Comparison of ENCODE assay signal across 8 mouse cellular contexts in the genomic region with DNA sequence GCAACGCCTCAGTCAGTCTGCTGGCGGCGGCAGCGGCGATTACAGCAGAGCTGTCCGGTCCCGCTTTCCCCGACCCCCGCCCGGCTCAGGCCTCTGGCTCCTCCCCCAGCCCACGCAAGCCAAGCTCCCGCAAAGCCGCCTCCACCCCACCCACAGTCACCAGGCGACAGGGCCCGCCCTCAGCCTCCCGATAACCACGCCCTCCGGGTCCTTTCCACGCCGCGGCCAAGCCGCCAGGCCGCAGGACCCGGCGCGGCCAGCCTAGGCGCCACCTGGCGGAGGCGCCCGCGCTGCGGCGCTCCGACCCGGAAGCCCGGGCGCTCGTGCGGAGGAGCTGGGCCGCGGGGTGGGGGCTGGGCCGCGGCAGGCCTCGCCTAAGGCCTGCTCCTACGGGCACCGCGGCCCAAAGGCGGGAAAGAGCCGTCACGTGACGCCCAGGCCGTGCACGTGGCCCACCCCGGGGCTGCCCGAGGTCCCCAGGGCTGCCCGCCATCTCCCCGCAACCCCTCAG. TPM values are rescaled to one million over a fixed set of nuclear protein-coding genes. Genes with fewer than 3 reads are reported as not detected.
DNase-seq lines count a peak whose midpoint lies in the region; ATAC-seq and TF ChIP-seq lines count a peak whose summit lies in the region.

No protein-coding gene starts in this region.

- H3K9me3 ChIP-seq in embryonic facial prominence, embryonic 12.5 days: peaks cover 18% of the 10 kb centered on the region
- H3K9me3 ChIP-seq in intestine, postnatal 0 days (ENCODE audit: control insufficient read depth): peaks cover 3% of the 10 kb centered on the region; the same call in 1 of the 2 replicates

- peak overlapping the region; percentile 53 for H3K4me2 ChIP-seq in embryonic facial prominence, embryonic 12.5 days (replicated peaks)
- H3K4me2 ChIP-seq in intestine, postnatal 0 days (replicated peaks; ENCODE audit: low read depth): peak overlapping the region; percentile 72

- ATAC-seq in embryonic facial prominence, embryonic 12.5 days (ENCODE audit: insufficient number of reproducible peaks, insufficient read depth, low FRiP score, low TSS enrichment): peak; percentile 89
- peak; percentile 96 for ATAC-seq in intestine, postnatal 0 days
- peak; percentile 96 for ATAC-seq in megakaryocyte-erythroid progenitor cell, adult 5-6 weeks (replicated peaks; ENCODE audit: low FRiP score, low TSS enrichment, poor library complexity, severe bottlenecking)

- 5% methylated on average over 57 of the region's 57 CpGs for WGBS in embryonic facial prominence, embryonic 12.5 days
- WGBS in intestine, postnatal 0 days: 4% methylated on average over 55 of the region's 57 CpGs

- no peaks in the 10 kb centered on the region for H3K27me3 ChIP-seq in embryonic facial prominence, embryonic 12.5 days
- H3K27me3 ChIP-seq in intestine, postnatal 0 days (replicated peaks; ENCODE audit: control insufficient read depth, insufficient read depth, low read length): no peaks in the 10 kb centered on the region

- intact Hi-C loops in left cerebral cortex, postnatal 25 days (cut with DNase I): loop anchor here (1.0 to 10.0 kb wide), 6 partner anchors 115 to 682 kb away; a partner anchor contains a TSS

- H3K27ac ChIP-seq in embryonic facial prominence, embryonic 12.5 days: peak overlapping the region; percentile 65; the same call in 1 of the 2 replicates
- H3K27ac ChIP-seq in intestine, postnatal 0 days (ENCODE audit: low read depth, low read length): peak overlapping the region; percentile 55; the same call in 1 of the 2 replicates

- peak; percentile 82 to 86 for DNase-seq in adrenal gland, postnatal 4 days (ENCODE audit: low spot score in 2 of 2)
- DNase-seq in heart, adult 11 months: peak; percentile 99
- DNase-seq in left cerebral cortex, postnatal 25 days (ENCODE audit: low spot score in 2 of 2): peak; percentile 72 to 80
- DNase-seq in right cerebral cortex, postnatal 14 days: peak; percentile 79
- peak; percentile 89 for DNase-seq in urinary bladder, postnatal 14 days (ENCODE audit: low spot score)

- H3K4me1 ChIP-seq in embryonic facial prominence, embryonic 12.5 days: no peaks in the 10 kb centered on the region
- no peaks in the 10 kb centered on the region for H3K4me1 ChIP-seq in intestine, postnatal 0 days (replicated peaks; ENCODE audit: control insufficient read depth, insufficient read depth, low read length)

- peak; percentile 71 for TF ChIP-seq CTCF in intestine, postnatal 0 days (IDR thresholded peaks at IDR 0.05; ENCODE audit: low read depth)

- peak overlapping the region; percentile 36 for H3K4me3 ChIP-seq in embryonic facial prominence, embryonic 12.5 days
- H3K4me3 ChIP-seq in intestine, postnatal 0 days (ENCODE audit: low read depth, low read length): peak overlapping the region; percentile 46

- peak overlapping the region; percentile 52 for H3K9ac ChIP-seq in embryonic facial prominence, embryonic 12.5 days
- H3K9ac ChIP-seq in intestine, postnatal 0 days (ENCODE audit: low read depth, low read length): peak overlapping the region; percentile 47

- H3K36me3 ChIP-seq in embryonic facial prominence, embryonic 12.5 days: no peaks in the 10 kb centered on the region
- H3K36me3 ChIP-seq in intestine, postnatal 0 days (ENCODE audit: control insufficient read depth, insufficient read depth): no peaks in the 10 kb centered on the region

RNA-seq across cellular contexts. Expression of a gene that starts 0.7 kb away (rescaled TPM):
- under 1 TPM; 0.25 to 0.28 TPM for total RNA-seq in adrenal gland, postnatal 4 days (2021)
- polyA plus RNA-seq in embryonic facial prominence, embryonic 12.5 days (2016; fragmentation: Nextera tagmentation; extraction: Ambion mirVana): 0.11 and 0.55 TPM in 2 replicates
- 0.13 and 0.25 TPM in 2 replicates for polyA plus RNA-seq in intestine, postnatal 0 days (2015; fragmentation: Nextera tagmentation; extraction: Ambion mirVana)
- 1 to 10 TPM; 3.8 to 4.5 TPM for total RNA-seq in left cerebral cortex, postnatal 25 days (2021)
- 0.74 TPM in 1 of 2 replicates, not detected in the other for total RNA-seq in megakaryocyte-erythroid progenitor cell, adult 5-6 weeks (2014; fragmentation: Nextera tagmentation)
- total RNA-seq in megakaryocyte-erythroid progenitor cell, adult 5-6 weeks (2017): 0.46 and 0.47 TPM in 2 replicates

Comparison
In these comparisons a context has a peak if more than half of its experiments do, and no peak if none do; other contexts are left out.
1. Peak in every context shown above with its lines: DNase-seq, ATAC-seq, H3K4me3 ChIP-seq and H3K27ac ChIP-seq.